Mouse (Mus musculus) ES-E14 (cell line): ENCODE data around the gene Sel1l3. TPM values are rescaled to one million over a fixed set of nuclear protein-coding genes. Genes with fewer than 3 reads are reported as not detected.

Source experiments
- DNase-seq: peaks from one replicate; pipeline ENCODE4 v3.0.0-alpha.2; 2013; ENCODE audit warnings: low read depth, low spot score
- H3K27ac ChIP-seq: 2 replicates; pipeline ENCODE4 v1.5.1; 2012; ENCODE audit warnings: low read depth, mild to moderate bottlenecking, low read length, moderate library complexity, mixed read lengths; ENCODE audit not compliant: poor library complexity, insufficient read depth, severe bottlenecking
- H3K36me3 ChIP-seq: 2 replicates; pipeline ENCODE4 v1.6.1; 2012; ENCODE audit warnings: mild to moderate bottlenecking, low read length, moderate library complexity, mixed read lengths; ENCODE audit not compliant: control insufficient read depth, poor library complexity, insufficient read depth, severe bottlenecking
- H3K4me1 ChIP-seq, 2 experiments: fragments of 150-350 bp in 1 of 2; sonication (generic) in 1 of 2; 2 replicates each; pipeline ENCODE4 v1.6.1; 2012; ENCODE audit warnings: low read length in 2 of 2, mild to moderate bottlenecking in 1 of 2, mixed read lengths in 1 of 2; ENCODE audit not compliant: control insufficient read depth in 2 of 2, insufficient read depth in 2 of 2, poor library complexity in 1 of 2
- H3K4me3 ChIP-seq, 2 experiments: fragments of 150-350 bp in 1 of 2; sonication (generic) in 1 of 2; 2 replicates each; pipeline ENCODE4 v1.5.1; 2012; ENCODE audit warnings: low read length in 2 of 2, low read depth in 1 of 2, mild to moderate bottlenecking in 1 of 2, mixed read lengths in 1 of 2; ENCODE audit not compliant: insufficient read depth in 1 of 2, poor library complexity in 1 of 2, severe bottlenecking in 1 of 2
- H3K9ac ChIP-seq: 2 replicates; pipeline ENCODE4 v1.6.1; 2012; ENCODE audit warnings: low read depth, mild to moderate bottlenecking, low read length, mixed read lengths; ENCODE audit not compliant: poor library complexity, insufficient read depth, severe bottlenecking
- H3K9me3 ChIP-seq: fragments of 150-350 bp; sonication (generic); 2 replicates; pipeline ENCODE4 v1.6.1; 2012; ENCODE audit warnings: low read depth, mild to moderate bottlenecking, low read length; ENCODE audit not compliant: control insufficient read depth, insufficient read depth
- CHD2 ChIP-seq: IDR thresholded peaks from 2 replicates; pipeline ENCODE4 v1.6.1; 2014; ENCODE audit warnings: mild to moderate bottlenecking, low read depth, low read length, inconsistent platforms
- HCFC1 ChIP-seq: IDR thresholded peaks from 2 replicates; pipeline ENCODE4 v1.6.1; 2012; ENCODE audit warnings: low read length, inconsistent platforms, borderline replicate concordance; ENCODE audit not compliant: insufficient read depth
- MAFK ChIP-seq: IDR thresholded peaks from 2 replicates; pipeline ENCODE4 v1.6.1; 2014; ENCODE audit warnings: mild to moderate bottlenecking, low read depth, low read length, inconsistent platforms; ENCODE audit not compliant: insufficient read depth
- ZC3H11A ChIP-seq: IDR thresholded peaks from 2 replicates; pipeline ENCODE4 v1.6.1; 2012; ENCODE audit warnings: low read depth, mild to moderate bottlenecking, inconsistent platforms, low read length, borderline replicate concordance
- ZNF384 ChIP-seq: IDR thresholded peaks from 2 replicates; pipeline ENCODE4 v1.6.1; 2012; ENCODE audit warnings: low read depth, low read length, inconsistent platforms
- in situ Hi-C, 2 experiments: fragments of 600-800 bp; cut with MboI; formaldehyde crosslinking; loops; one replicate each; pipeline ENCODE4 v1.15.1; 2025; ENCODE audit warnings: low sequenced_read_pairs in 2 of 2, inconsistent platforms in 1 of 2; ENCODE audit not compliant: unreplicated experiment in 2 of 2
- total RNA-seq: library from RNA; depleted of rRNA; stranded (reverse); fragments of 300-350 nt; gene quantifications from 2 replicates; pipeline ENCODE4 v1.2.3, GENCODE M21; 2012

Sel1l3 gene
- total RNA-seq, 1 experiment = 1.3 TPM

DNA sequence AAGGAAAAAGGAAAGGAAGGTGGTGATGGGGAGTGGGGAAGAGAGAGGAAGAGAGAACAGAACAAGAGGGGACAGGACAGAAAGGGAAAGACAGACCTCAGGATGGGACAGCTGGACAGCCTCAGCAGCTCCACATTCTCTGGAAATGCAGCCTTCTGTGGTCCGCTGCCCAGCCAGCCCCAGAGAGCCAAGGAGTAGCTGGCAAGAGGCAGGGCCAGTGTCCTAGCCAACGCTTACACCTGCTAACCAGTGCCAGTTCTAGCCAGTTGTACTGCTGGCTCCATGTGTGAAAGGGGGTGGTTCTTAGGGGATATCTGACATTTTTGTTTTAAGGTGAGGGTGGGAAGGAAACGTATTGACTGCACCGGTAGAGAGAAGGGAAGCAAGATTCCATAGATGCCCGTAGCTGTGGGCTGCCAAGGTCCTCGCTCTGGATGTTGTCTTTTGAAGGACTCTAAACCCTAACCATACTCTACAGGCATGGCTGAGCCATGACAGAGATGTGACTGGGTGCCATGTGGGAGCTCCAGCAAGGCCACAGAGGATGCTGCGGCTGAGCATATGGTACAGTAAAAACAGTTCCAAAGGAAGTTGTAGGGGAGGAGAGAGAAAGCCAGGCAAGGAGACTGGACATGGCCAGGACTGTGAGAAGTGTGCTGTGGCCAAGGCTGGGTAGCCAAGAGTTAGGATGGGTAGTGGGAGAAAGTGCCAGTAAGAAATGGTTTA lies 64.6 kb downstream of the Sel1l3 start:
- Histone ChIP-seq H3K27ac (no peak overlapping the region), H3K4me1 (no peaks in the 10 kb centered on the region), H3K36me3 (no peaks in the 10 kb centered on the region), H3K9ac (no peak overlapping the region), H3K9me3 (no peaks in the 10 kb centered on the region), H3K4me3 (no peak overlapping the region)
- in situ Hi-C loops = no loop called here
- no peak for TF ChIP-seq ZNF384
- no peak for TF ChIP-seq CHD2
- no peak for TF ChIP-seq ZC3H11A
- no peak for TF ChIP-seq MAFK
- no peak for TF ChIP-seq HCFC1
- DNase-seq = no peak

- TF ChIP-seq ZC3H11A (no peak), MAFK (no peak), CHD2 (no peak), ZNF384 (no peak), HCFC1 (no peak)
- no peaks in the 10 kb centered on the region for H3K9me3 ChIP-seq
- H3K4me3 ChIP-seq = no peak overlapping the region
- in situ Hi-C loops = no loop called here
- no peak overlapping the region for H3K9ac ChIP-seq
- DNase-seq = no peak
- H3K27ac ChIP-seq = no peak overlapping the region
- no peaks in the 10 kb centered on the region for H3K4me1 ChIP-seq
- H3K36me3 ChIP-seq = no peaks in the 10 kb centered on the region
Observed at GRCm38 (mm10) chr5:53148160-53148923, 65.4 kb downstream of the Sel1l3 start.

DNA sequence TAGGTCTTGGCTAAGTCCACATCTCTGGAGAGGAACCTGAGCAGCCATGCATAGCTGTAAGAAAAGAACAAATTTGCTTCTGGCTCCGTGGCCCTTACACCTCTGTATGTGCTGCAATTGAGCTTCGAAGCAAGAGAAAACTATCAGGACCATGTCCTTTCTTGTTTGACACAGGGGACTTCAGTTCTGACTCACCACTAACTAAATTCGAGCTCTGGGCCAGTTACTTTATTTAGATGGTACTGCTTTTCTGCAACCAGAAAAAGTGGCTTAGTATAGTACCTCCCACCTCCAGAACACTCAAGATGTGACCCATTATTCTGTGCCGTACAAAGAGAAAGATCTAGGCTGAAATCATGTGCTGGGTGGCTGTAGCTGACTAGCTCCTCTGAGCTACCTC lies 66.3 kb downstream of the Sel1l3 start:
- H3K9ac ChIP-seq = no peak overlapping the region
- no peak overlapping the region for H3K4me3 ChIP-seq
- no peaks in the 10 kb centered on the region for H3K9me3 ChIP-seq
- in situ Hi-C loops = no loop called here
- no peak for DNase-seq
- H3K27ac ChIP-seq = no peak overlapping the region
- no peaks in the 10 kb centered on the region for H3K36me3 ChIP-seq
- H3K4me1 ChIP-seq = no peaks in the 10 kb centered on the region
- TF ChIP-seq ZC3H11A = no peak
- no peak for TF ChIP-seq HCFC1
- no peak for TF ChIP-seq MAFK
- TF ChIP-seq ZNF384 = no peak
- TF ChIP-seq CHD2 = no peak

GRCm38 (mm10) chr5:53146684-53147061 lies 67.1 kb downstream of the Sel1l3 start:
- Histone ChIP-seq H3K9me3 (no peaks in the 10 kb centered on the region), H3K4me1 (no peaks in the 10 kb centered on the region), H3K9ac (no peak overlapping the region), H3K4me3 (no peak overlapping the region), H3K27ac (no peak overlapping the region), H3K36me3 (no peaks in the 10 kb centered on the region)
- TF ChIP-seq CHD2 = no peak
- TF ChIP-seq MAFK = no peak
- no peak for TF ChIP-seq HCFC1
- no peak for TF ChIP-seq ZNF384
- no peak for TF ChIP-seq ZC3H11A
- in situ Hi-C loops = no loop called here
- no peak for DNase-seq
